Mouse (Mus musculus) MN1 (cell line): ENCODE data around the gene Crybg2.
A peak's percentile ranks its signal among the peaks of the same experiment; 100 is the strongest.

Source experiments
- DNase-seq: peaks from one replicate; pipeline ENCODE4 v3.0.0-alpha.2; 2016; ENCODE audit warnings: low spot score

Crybg2 gene

DNA sequence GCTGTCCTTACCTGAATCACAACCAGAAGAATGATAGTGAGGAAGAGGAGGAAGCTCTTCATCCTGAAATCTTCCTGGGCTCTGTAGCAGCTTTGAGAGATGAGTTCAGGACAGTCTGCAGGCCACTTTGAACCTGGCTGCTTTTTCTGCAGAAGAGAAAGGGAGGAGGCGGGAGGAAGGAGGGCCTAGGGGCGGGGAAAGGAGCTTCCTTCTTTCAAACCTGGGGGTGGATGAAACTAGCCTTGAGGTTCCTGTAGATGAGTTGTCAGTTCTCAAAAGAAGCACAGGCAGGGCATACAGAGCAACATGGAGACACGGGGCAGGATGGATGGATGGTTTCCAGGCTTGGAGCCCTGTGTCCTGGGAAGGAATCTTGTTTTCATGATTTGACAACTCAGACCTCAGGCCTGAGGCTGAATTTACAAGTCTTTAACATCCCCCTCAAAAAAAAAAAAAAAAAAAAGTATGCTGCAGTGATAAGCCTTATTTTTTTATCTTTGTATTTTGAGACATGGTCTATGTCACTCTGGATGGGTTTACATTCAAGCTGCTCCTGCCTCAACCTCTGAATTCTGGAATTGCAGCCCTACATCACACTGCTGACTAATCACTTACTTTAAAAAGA lies 34.4 kb downstream of the Crybg2 start, which contains the start of gene Cd52:
Cd52 (minus strand) TSS at position 160 of the 625 bp plus-strand sequence.
- no peak for DNase-seq

DNA sequence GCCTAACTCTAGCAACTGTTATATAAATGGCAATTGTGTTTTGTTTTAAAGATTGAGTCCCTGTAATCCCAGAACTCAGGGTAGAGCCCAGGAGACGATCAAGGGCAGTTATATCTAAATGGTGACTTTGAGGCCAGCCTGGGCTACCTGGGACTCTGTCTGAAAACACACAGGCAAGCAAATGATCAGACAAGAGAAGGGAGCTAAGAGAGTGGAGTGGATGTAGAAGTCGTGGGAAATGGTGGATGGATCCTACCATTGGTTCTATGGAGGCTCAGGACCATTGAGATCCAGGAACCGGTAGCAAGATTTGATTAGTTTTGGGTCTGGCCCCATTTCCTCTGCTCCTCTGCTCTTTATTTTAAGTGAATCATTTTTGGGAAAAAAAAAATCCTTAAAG lies 35.5 kb downstream of the Crybg2 start:
- DNase-seq, result no peak

DNA sequence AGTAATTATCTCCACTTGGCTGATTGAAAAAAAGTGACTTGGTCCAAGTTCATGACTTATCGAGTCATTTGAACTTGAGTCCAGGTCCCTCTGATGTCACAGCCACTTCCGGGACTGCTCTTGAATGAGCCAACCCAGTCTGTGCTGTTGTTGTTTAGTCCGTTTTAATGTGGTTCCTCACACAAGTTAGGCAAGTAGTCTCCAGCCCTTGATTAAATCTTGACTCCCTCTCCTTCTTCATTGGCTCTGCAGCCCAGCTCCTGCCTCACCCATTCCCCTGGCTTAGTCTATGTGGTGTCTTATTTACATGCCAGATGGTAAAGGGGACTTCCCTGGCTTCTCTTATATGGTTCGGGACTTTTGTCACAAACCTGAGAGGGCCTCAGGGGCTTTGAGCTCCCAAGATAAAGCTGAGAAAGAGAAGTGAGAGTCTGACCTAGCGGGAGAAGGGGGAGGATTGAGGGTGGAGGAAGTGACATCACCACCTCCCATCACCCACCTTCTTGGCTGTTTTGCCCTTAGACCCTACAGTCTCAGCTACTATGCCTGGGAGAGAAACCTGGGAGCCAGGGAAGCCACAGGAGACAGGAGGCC lies 36.5 kb downstream of the Crybg2 start:
- DNase-seq, result no peak

DNA sequence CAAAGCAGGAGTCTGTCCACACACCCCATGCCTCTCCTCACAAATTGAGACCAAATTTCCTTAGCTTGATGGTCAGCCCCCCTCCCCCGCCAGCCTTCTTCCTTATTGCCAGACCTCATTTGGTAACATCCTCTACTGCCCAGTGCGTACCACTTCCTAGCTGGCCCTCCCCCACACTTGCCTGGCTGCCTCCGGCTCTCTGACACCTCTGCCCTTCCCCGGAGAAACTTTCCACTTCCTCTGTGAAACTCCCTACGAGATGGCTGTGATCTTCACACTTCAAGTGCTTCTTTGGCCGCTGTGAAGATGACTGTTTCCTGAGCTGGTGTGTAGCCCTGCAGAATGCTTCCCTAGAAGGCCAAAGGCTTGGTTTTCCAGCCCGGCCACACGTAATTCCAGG lies 38.0 kb downstream of the Crybg2 start:
- DNase-seq, result no peak

DNA sequence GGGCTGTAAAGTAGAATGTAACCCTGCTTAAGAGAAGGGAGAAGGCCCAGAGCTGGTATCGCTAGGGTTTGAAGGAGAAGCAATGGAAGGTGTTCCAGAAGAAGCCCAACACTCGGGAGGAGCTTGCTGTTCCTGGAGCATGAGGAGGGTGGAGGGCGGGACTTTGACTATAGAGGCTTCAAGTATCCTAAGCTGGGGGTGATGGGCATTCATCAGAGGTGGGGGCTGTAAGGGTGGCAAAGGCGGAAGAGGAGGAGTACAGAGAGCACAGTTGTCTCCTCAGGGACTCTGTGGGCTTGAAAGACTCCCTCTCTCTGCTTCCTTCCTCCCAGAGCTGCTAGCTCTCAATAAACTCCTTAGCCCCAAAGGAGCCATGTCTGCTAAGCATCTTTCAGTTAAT lies 39.6 kb downstream of the Crybg2 start:
- no peak for DNase-seq

DNA sequence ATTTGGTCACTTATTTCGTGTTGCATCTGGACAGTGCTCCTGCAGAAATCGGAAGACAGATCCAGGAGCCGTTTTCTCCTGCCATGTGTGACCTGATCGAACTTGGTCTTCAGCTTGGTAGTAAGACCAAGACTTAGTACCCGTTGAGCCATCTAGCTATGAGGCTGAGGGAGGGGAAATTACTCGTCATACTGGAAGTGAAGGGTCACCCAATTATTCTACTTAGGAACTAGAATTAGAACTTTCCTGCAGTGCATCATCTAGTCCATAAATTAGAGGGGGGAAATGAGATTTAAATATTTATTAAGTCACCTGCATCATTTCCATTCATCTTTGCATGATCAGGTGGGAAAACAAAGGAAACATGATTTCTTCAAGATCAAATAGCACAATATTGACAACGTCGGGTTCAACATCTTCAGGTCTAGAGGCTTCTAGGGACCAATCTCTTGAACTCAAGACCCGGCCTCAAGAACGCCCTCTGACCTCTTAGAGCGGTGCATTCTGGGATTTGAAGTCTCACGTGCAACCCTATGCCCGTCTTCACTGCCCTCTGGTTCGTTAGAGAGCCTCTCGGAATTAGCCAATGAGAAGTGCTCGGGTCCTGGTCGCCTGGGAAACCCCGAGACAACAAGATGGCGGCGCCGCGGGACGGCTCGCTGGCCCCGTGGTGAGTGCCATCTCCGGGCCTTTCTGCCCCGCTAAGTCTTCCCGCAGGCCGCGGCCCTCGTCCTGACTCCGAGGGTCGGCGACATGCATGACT lies 41.5 kb downstream of the Crybg2 start, which contains the start of gene Ubxn11:
Ubxn11 (plus strand) TSS at position 592 of the 763 bp plus-strand sequence.
- peak; percentile 93 for DNase-seq

DNA sequence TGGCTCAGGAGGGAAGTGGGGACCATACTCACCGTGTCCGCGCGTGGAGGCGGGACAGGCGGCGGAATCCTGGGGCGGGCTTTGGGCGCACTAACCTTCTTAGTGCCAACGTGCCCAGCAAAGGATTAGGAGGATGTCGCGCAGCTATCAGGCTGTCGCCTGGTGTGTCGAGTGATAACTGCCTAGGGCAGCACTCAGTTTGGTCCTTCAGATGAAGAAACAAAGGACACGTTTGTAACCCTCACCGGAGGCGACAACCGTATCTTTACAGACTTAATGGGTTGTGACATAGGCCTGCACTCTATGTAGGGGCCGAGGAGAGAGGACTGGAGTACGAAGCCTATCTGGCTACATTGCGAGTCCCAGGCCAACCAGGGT lies 42.1 kb downstream of the Crybg2 start:
- DNase-seq, result no peak

DNA sequence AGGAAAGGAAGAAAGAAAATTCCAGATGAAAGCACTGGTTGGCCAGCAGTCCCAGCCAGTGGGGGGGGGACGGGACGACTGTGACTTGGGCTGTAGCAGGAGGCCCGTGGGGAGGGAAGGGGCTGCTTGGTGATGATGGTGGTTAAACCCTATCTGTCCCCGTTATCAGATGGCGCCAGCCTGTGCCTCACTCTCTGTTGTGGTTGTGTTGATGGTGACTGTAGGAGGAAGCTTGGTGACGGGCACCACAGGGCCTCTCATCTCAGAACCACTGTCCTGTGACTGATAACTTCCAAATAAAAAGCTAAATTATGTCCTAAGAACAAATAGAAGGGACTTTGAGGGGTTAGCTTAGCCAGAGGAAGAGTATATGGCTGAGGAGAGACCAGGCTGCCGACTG lies 45.5 kb downstream of the Crybg2 start:
- no peak for DNase-seq

DNA sequence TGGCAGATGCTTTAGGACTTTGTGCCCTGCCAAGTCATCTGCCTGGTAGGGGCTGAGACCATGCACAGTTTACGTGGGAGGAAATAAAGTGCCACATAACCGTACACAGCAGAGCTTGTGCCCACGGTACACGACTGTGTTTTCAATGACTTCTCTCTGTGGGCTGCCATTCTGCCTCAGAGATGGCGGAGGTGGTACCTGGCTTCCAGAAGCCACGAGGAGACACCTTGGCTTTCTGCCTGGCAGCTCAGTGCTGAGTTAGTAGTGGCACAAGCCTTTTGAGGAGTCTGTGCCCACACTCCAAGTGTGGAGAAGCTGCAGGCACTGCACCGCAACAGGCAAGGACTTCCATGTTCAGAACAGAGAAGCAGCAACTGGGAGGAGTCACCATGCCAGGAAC lies 47.1 kb downstream of the Crybg2 start:
- DNase-seq, result no peak

DNA sequence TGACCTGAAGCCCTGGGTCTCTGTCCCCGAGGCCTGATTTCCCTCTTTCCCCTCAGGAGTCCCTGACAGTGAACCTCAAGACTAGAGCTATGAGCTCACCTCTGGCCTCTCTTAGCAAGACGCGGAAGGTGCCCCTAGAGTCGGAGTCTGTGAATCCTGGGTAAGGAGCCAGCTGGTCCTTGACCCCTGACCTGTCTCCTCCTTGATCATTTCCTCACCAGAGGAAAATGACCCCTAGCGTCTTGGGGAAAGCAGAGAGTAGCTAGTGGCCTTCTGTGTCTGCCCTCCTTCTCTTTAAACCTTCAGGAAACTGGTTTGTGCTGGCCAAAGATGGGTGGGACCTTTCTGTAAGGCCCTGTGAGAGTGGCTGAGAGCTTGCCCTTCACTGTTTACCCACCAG lies 47.6 kb downstream of the Crybg2 start:
- no peak for DNase-seq

DNA sequence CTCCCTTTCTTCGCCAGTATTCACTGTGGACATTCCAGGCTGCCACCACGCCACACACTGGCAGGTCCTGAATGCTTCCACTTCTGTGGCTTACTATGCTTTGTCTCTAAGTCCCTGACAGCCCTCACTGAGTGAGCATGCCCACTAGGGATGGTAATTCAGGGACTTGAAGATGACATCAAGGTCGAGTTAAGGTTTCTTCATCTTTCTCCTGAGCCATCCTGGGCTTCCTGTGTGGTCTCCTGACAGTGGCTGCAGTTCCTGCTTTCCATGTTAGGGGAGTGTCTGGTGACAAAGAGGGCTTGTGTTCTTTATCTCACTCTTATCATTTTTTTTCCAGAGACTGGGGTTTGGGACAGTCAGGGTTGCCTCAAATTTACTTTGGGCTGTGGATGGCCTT lies 50.0 kb downstream of the Crybg2 start:
- no peak for DNase-seq

DNA sequence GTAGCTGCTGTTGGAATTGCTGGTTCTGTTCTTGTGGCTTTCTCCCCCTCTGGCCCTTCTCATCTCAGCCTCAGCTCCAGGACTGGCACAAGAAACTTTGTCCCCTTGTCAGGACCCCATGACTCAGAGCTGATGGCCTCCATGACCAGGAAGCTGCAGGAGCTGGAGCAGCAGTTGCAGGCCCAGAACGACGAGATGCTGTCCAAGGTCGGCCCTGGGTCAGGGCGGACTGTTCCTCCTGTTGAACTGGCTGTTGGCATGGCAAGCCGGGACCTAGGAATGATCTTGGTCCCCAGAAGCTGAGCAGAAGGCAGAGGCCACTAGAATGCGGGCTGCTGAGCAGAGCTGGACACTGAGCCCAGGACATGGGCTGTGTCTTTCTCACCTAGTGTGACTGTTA lies 51.8 kb downstream of the Crybg2 start:
- DNase-seq, result no peak

DNA sequence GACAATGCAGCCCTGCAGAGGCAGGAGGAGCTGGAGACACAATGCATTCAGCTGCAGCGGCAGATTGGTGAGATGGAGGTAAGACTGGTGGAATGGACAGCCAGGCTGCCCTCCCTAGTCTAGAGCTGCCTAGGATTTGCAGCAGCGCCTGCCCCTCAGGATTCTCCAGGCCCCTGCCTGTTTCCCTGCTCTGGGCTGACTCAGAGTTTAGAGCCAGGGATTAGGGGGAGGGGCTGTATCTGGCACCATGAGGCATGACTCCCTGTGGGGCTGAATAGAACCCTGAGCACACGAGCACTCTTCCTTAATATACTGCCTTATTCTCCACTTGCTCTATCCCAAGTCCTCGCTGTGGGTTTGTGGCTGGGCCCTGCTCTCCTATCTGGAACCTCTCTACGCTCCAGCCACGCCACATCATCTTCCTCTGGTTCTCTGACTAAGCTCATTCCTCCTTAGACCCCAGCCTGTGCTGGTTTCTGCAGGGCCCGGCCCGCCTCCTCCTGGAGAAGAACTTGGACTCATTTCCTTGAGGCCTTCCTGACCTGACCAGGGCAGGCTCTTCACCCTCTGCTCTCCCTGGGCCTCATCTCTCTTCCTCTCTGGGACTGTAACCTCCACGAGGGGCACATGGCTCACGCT lies 52.9 kb downstream of the Crybg2 start:
- DNase-seq, result peak; percentile 84

DNA sequence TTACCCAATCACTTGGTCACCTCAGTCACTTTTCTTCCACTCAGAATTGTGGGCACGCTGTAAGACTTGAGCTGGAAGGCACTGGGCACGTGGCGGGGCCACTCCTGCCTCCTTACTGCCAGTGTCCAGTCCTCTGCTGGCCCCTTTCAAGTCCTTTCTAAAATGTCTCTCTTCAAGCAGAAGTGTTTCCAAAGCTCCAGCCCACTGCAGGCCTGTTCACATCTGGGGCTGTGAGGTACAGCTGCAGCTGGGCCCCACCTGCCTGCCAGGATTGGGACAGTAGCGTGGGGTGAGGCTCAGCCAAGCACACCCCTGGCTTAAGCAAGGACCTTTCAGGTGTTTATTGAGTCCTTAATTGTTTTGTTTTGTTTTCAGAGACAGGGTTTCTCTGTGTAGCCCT lies 53.4 kb downstream of the Crybg2 start:
- DNase-seq, result no peak

DNA sequence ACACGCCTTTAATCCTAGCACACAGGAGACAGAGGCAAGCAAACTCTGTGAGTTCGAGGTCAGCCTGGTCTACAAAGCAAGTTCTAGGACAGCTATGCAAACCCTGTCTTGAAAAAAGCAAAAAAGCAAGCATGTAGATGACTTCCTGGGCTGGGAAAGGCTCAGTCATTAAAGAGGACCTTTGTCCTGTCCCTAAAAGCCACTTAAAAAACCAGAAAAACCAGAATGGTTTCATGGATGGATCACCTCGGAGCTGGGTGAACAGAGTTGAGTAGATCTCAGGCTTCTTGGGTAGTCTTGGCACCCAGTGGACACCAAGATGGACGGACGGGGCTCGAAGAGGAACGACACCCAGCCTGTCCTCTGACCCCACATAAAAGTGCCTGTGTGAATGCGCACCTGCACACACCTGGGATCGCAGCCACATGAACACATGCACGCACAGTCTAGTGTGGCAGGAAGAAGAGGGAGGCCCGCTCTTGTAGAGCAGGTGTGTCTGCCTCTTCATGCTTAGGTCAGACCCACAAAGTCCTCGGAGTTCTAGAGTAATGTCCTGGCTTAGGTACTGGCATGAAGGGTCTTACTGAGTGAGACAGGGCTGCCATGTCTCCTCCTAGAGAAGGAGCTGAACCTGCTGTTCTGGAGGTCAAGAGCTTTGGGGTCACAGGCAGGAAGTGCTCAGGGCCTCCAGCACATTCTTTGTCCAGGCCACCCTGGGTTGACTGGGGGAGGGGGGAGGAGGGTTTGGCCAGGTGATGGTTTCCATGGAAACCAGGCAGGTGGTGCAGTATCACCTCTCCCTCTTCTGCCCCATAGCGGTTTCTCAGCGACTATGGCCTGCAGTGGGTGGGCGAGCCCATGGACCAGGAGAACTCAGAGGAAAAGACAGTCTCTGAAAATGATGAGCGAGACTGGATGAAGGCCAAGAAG lies 54.9 kb downstream of the Crybg2 start:
- DNase-seq, result no peak

DNA sequence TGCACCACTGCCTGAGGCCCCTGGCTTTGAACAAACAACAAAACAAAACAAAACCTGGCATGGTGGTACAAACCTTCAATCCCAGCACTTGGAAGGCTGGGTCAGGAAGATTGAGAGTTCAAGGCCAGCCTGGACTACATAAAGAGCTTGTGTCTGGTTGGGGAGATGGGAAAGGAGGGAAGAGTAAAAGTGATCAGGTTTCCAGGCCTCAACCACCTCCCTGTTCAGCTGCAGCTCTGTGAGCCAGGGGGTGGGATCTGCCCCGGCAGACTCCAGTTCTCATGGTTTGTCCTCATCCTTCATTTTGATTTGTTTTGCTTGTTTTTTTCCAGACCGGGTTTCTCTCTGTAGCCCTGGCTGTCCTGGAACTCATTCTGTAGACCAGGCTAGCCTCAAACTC lies 55.9 kb downstream of the Crybg2 start:
- DNase-seq, result no peak

DNA sequence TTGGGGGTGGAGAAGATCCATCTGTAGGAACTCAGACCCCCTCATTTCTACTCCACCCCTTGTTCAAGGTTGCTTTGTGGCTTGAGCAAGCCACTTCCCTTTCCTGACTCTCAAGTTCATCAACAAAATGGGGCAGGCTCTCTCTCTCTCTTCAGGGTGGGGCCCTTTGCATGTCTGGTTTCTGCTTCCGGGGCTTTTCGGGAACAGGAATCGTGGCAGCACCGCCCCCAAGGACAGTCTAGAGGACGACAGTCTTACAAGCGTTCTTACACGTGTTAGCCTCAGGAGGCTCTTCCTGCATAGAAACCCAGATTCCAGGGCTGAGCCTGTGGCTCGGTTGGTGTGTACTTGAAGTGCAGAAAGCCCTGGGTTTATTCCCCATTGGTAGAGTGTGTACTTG lies 56.4 kb downstream of the Crybg2 start:
- DNase-seq, result no peak

DNA sequence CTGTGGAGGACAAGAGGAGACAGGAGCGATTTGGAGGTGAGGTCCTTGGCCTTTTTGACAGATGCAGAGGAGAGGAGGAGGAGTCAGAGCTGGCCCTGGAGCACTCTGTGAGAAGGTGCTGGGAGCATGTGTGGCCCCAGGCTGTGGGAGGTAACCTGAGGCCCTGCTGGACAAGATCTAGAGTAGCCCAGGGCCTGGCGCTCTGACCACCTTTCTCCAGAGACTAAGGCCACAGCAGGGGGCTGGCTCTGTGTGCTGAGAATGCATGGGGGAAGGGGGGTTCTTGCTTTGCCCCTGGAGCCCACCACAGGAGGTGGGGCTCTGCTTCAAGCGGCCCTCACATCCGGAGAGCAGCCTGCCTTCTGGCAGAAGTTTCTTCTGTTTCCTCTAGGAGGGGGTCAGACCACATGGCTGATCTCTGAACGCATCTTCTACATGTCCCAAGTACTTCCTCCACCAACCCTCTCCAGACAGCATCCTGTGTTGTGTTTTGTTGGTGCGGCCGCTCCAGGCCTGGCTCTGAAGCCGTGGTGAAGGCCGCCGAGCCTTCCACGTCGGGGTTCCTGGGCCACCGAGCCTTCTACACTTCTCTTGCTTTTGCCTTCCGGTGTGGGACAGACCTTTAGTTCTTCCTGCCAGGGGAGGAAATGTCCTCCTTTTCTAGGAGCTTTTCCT lies 57.6 kb downstream of the Crybg2 start:
- DNase-seq, result no peak

DNA sequence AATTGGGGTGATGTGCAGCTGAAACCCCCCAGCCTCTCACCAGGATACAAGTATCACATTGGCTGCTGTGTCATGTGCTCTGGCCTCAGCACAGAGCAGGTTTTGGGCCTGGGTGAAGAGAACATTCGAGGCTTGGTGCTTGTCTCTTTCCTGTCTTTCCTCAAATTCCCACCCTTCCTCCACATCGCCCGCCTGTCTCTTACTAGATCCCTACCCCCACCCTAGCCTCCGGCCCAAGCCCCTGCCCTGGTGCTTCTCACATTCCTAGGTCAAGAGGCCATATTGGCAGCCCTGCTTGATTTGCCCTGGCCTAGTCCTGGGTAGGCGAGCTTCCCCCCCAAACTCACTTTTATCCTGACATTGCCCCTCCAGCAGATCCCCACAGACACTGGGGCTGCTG lies 58.4 kb downstream of the Crybg2 start:
- no peak for DNase-seq

DNA sequence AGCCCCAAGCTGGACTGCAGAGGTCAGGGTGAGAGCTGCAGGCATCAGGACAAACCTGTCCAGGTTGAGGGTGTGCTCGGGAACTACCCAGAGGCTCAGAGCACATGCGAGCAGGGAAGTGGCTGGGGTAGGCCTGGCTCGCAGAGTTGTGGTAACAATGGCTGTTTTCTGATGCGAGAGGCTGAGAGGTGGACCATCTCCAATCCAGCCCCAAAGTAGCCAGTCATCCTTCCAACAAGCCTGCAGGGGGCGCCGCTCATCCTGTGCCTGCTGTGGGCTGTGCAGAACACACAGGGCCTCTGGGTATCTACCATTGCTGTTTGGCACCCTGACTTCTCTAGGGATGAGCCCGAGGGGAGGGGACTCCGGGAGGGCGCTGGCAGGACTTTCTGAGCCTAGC lies 59.0 kb downstream of the Crybg2 start:
- no peak for DNase-seq

DNA sequence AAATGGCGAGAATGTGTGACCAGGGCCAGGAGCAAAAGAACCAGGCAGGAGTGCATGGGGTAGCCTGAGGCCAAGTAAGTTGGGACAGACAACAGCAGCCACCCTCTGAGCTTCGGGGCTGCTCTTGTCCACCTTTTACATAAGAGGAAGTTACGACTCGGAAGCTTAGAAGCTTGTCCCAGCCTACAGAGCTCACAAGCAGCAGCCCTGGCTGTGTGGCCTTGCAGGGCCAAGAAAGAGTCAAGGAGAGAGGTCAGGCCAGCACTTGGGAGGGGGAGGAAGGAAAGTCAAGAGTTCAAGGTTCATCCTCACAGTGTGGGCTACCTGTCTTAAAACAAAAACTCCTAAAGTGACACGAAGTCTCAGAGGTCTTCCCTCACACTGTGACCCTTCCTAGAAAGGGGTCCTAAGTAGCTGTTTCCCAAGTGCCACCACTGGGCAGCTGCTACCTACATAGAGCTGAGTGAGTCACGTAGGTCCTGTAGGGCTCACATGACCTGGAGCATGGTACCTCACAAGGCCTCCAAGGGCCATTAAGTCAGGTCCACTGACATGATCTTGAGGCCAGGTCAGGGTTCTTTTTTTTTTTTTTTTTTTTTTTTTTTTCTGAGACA lies 59.7 kb downstream of the Crybg2 start:
- DNase-seq, result no peak
